Mouse (Mus musculus) heart, embryonic 14.5 days (tissue): ENCODE measurements around the gene Lgals1. TPM values are rescaled to one million over a fixed set of nuclear protein-coding genes. Genes with fewer than 3 reads are reported as not detected.

Experiments
- ATAC-seq: fragments of 200-750 bp; cut with Nextera tagmentation; 2 replicates; pipeline ENCODE4 v1.8.0; 2017; ENCODE audit warnings: low read depth, moderate TSS enrichment; ENCODE audit not compliant: insufficient number of reproducible peaks, insufficient read depth, low FRiP score
- H3K27ac ChIP-seq, 2 experiments: fragments of 200-500 bp in 1 of 2; fragments of 300-500 bp in 1 of 2; sonication (generic) in 1 of 2; replicated peaks in 1 of 2; 2 replicates each; pipeline ENCODE4 v1.5.1; 2012 to 2014; ENCODE audit warnings: low read depth in 2 of 2, low read length in 2 of 2, control low read depth in 1 of 2, mild to moderate bottlenecking in 1 of 2, mixed read lengths in 1 of 2; ENCODE audit not compliant: control insufficient read depth in 1 of 2, insufficient read depth in 1 of 2
- H3K27me3 ChIP-seq: fragments of 300-500 bp; sonication (generic); 2 replicates; pipeline ENCODE4 v1.6.1; 2014; ENCODE audit warnings: mild to moderate bottlenecking, low read length, control low read depth; ENCODE audit not compliant: control insufficient read depth, insufficient read depth
- H3K36me3 ChIP-seq: fragments of 300-500 bp; sonication (generic); 2 replicates; pipeline ENCODE4 v1.6.1; 2014; ENCODE audit warnings: mild to moderate bottlenecking, control low read depth, low read length, mixed read lengths; ENCODE audit not compliant: control insufficient read depth, insufficient read depth
- H3K4me1 ChIP-seq, 2 experiments: fragments of 200-500 bp in 1 of 2; fragments of 300-500 bp in 1 of 2; sonication (generic) in 1 of 2; 2 replicates each; pipeline ENCODE4 v1.6.1; 2012 to 2014; ENCODE audit warnings: low read length in 2 of 2, control low read depth in 1 of 2, mixed read lengths in 1 of 2; ENCODE audit not compliant: control insufficient read depth in 2 of 2, insufficient read depth in 2 of 2
- H3K4me2 ChIP-seq: fragments of 300-500 bp; sonication (generic); 2 replicates; pipeline ENCODE4 v1.6.1; 2014; ENCODE audit warnings: mild to moderate bottlenecking, low read length
- H3K4me3 ChIP-seq, 2 experiments: fragments of 200-500 bp in 1 of 2; fragments of 300-500 bp in 1 of 2; sonication (generic) in 1 of 2; 2 replicates each; pipeline ENCODE4 v1.5.1; 2012 to 2014; ENCODE audit warnings: low read length in 2 of 2, mild to moderate bottlenecking in 2 of 2, control low read depth in 1 of 2, low read depth in 1 of 2, moderate library complexity in 1 of 2; ENCODE audit not compliant: control insufficient read depth in 1 of 2, insufficient read depth in 1 of 2
- H3K9ac ChIP-seq: fragments of 300-500 bp; sonication (generic); 2 replicates; pipeline ENCODE4 v1.6.1; 2014; ENCODE audit warnings: mild to moderate bottlenecking, low read length
- H3K9me3 ChIP-seq: fragments of 300-500 bp; sonication (generic); 2 replicates; pipeline ENCODE4 v1.6.1; 2016; ENCODE audit warnings: low read length, control low read depth; ENCODE audit not compliant: control insufficient read depth
- WGBS: fragments of 180-500 bp; shearing (Covaris S2); extraction: QIAGEN DNeasy Blood & Tissue Kit; methylation state at CpG from one replicate; pipeline ENCODE4 v1.1.7; 2014; 5-methylcytosine and 5-hydroxymethylcytosine counted together
- polyA plus RNA-seq: library from polyadenylated mRNA; unstranded; fragments of >200 nt; fragmentation: Nextera tagmentation; extraction: Ambion mirVana; gene quantifications from 2 replicates; pipeline ENCODE4 v1.2.1, GENCODE M21; 2014

The Lgals1 gene
- polyA plus RNA-seq, 1 experiment from 2014 or later: 842 TPM

GRCm38 (mm10) chr15:78913632-78914090 lies 12.9 kb upstream of the Lgals1 start, which contains the start of gene Pdxp:
TSS of gene Pdxp (plus strand) at chr15:78913919.
- H3K4me3 ChIP-seq: peak within 1 kb of the TSS; percentile 66 to 79
- peak; percentile 89 for ATAC-seq
- peaks cover 42% of the 10 kb centered on the region for H3K36me3 ChIP-seq

GRCm38 (mm10) chr15:78914091-78914822 lies 12.3 kb upstream of the Lgals1 start:
- no peaks in the 10 kb centered on the region for H3K9me3 ChIP-seq
- peaks cover 40% of the 10 kb centered on the region for H3K36me3 ChIP-seq
- H3K27ac ChIP-seq: peak overlapping the region; percentile 78 to 84
- WGBS: under 1% methylated on average over 86 of the region's 87 CpGs
- peak overlapping the region; percentile 98 for H3K4me2 ChIP-seq
- H3K9ac ChIP-seq: peak overlapping the region; percentile 80
- ATAC-seq: peak; percentile 28
- H3K4me1 ChIP-seq: peaks cover 10 to 20% of the 10 kb centered on the region in 2 experiments; a peak in 3 of 4 replicates
- peak overlapping the region; percentile 66 to 79 for H3K4me3 ChIP-seq
- no peaks in the 10 kb centered on the region for H3K27me3 ChIP-seq

More at GRCm38 (mm10) chr15:78913632-78914090, 12.9 kb upstream of the Lgals1 start, which contains the start of gene Pdxp:
- WGBS: under 1% methylated on average over 49 of the region's 51 CpGs
- Histone ChIP-seq H3K27me3 (no peaks in the 10 kb centered on the region), H3K4me2 (peak within 1 kb of the TSS; percentile 98), H3K4me1 (peaks cover 10 to 20% of the 10 kb centered on the region in 2 experiments; a peak in 3 of 4 replicates), H3K9me3 (no peaks in the 10 kb centered on the region), H3K9ac (peak within 1 kb of the TSS; percentile 80), H3K27ac (peak within 1 kb of the TSS; percentile 78 to 84)

- Histone ChIP-seq H3K27ac (no peak overlapping the region), H3K27me3 (no peaks in the 10 kb centered on the region), H3K9ac (peak overlapping the region; percentile 80), H3K4me2 (peak overlapping the region; percentile 98), H3K9me3 (no peaks in the 10 kb centered on the region), H3K4me1 (peaks cover 10 to 20% of the 10 kb centered on the region in 2 experiments; a peak in 3 of 4 replicates), H3K36me3 (peaks cover 35% of the 10 kb centered on the region), H3K4me3 (peak overlapping the region; percentile 66 to 79)
- ATAC-seq: no peak
- 51% methylated on average over 8 of the region's 8 CpGs for WGBS
Observed at GRCm38 (mm10) chr15:78914823-78915659, 11.5 kb upstream of the Lgals1 start.

GRCm38 (mm10) chr15:78915660-78916017 lies 10.9 kb upstream of the Lgals1 start:
- H3K4me3 ChIP-seq: no peak overlapping the region; a peak in 1 of 4 replicates
- 6% methylated on average over 8 of the region's 8 CpGs for WGBS
- H3K27me3 ChIP-seq: no peaks in the 10 kb centered on the region
- H3K9me3 ChIP-seq: no peaks in the 10 kb centered on the region
- peak overlapping the region; percentile 98 for H3K4me2 ChIP-seq
- no peak overlapping the region for H3K9ac ChIP-seq
- H3K27ac ChIP-seq: no peak overlapping the region
- peaks cover 10 to 20% of the 10 kb centered on the region in 2 experiments; a peak in 3 of 4 replicates for H3K4me1 ChIP-seq
- ATAC-seq: no peak
- H3K36me3 ChIP-seq: peaks cover 29% of the 10 kb centered on the region

GRCm38 (mm10) chr15:78916052-78916826 lies 10.3 kb upstream of the Lgals1 start:
- H3K36me3 ChIP-seq: peaks cover 23% of the 10 kb centered on the region
- WGBS: 69% methylated on average over 12 of the region's 12 CpGs
- no peak overlapping the region for H3K4me3 ChIP-seq
- H3K4me2 ChIP-seq: peak overlapping the region; percentile 98
- H3K9ac ChIP-seq: 0 out of 2 replicates have a peak overlapping the region, but pooled peaks have one; percentile 18
- ATAC-seq: no peak
- peaks cover 10 to 20% of the 10 kb centered on the region in 2 experiments; a peak in 3 of 4 replicates for H3K4me1 ChIP-seq
- H3K27me3 ChIP-seq: no peaks in the 10 kb centered on the region
- no peaks in the 10 kb centered on the region for H3K9me3 ChIP-seq
- H3K27ac ChIP-seq: no peak overlapping the region

GRCm38 (mm10) chr15:78918126-78918525 lies 8.4 kb upstream of the Lgals1 start:
- H3K36me3 ChIP-seq: peaks cover 18% of the 10 kb centered on the region
- no peak overlapping the region for H3K27ac ChIP-seq
- WGBS: 92% methylated on average over 23 of the region's 23 CpGs
- peaks cover 10 to 20% of the 10 kb centered on the region in 2 experiments; a peak in 3 of 4 replicates for H3K4me1 ChIP-seq
- ATAC-seq: no peak
- H3K4me3 ChIP-seq: no peak overlapping the region
- no peaks in the 10 kb centered on the region for H3K27me3 ChIP-seq
- no peak overlapping the region for H3K9ac ChIP-seq
- H3K4me2 ChIP-seq: no peak overlapping the region
- no peaks in the 10 kb centered on the region for H3K9me3 ChIP-seq

GRCm38 (mm10) chr15:78919914-78920313 lies 6.6 kb upstream of the Lgals1 start:
- Histone ChIP-seq H3K27me3 (no peaks in the 10 kb centered on the region), H3K9ac (no peak overlapping the region), H3K9me3 (no peaks in the 10 kb centered on the region), H3K36me3 (peaks cover 18% of the 10 kb centered on the region), H3K4me2 (no peak overlapping the region), H3K4me3 (no peak overlapping the region), H3K27ac (no peak overlapping the region), H3K4me1 (peaks cover 7 to 15% of the 10 kb centered on the region in 2 experiments)
- ATAC-seq: no peak
- WGBS: 62% methylated on average over 12 of the region's 12 CpGs
